Mouse (Mus musculus) liver, embryonic 11.5 days (tissue): ENCODE measurements around the gene Fer. TPM values are rescaled to one million over a fixed set of nuclear protein-coding genes. Genes with fewer than 3 reads are reported as not detected.

Source experiments
- ATAC-seq: fragments of 200-750 bp; cut with Nextera tagmentation; replicated peaks from 2 replicates; pipeline ENCODE4 v1.8.0; 2017; ENCODE audit warnings: moderate number of reproducible peaks, mild to moderate bottlenecking, moderate TSS enrichment, moderate library complexity; ENCODE audit not compliant: low FRiP score
- DNase-seq: peaks from one replicate; pipeline ENCODE4 v3.0.0-alpha.2; 2017; ENCODE audit warnings: low spot score
- H3K27ac ChIP-seq: fragments of 300-500 bp; sonication (generic); 2 replicates; pipeline ENCODE4 v1.5.1; 2014; ENCODE audit warnings: mild to moderate bottlenecking, low read depth, low read length, control low read depth
- H3K27me3 ChIP-seq: fragments of 300-500 bp; sonication (generic); replicated peaks from 2 replicates; pipeline ENCODE4 v1.6.1; 2014; ENCODE audit warnings: low read length, mixed read lengths; ENCODE audit not compliant: control insufficient read depth, insufficient read depth
- H3K36me3 ChIP-seq: fragments of 300-500 bp; sonication (generic); 2 replicates; pipeline ENCODE4 v1.6.1; 2014; ENCODE audit warnings: mild to moderate bottlenecking, low read length, moderate library complexity, mixed read lengths; ENCODE audit not compliant: control insufficient read depth, insufficient read depth
- H3K4me1 ChIP-seq: fragments of 300-500 bp; sonication (generic); replicated peaks from 2 replicates; pipeline ENCODE4 v1.6.1; 2014; ENCODE audit warnings: low read length, mixed read lengths; ENCODE audit not compliant: control insufficient read depth, insufficient read depth
- H3K4me2 ChIP-seq: fragments of 300-500 bp; sonication (generic); 2 replicates; pipeline ENCODE4 v1.6.1; 2014; ENCODE audit warnings: mild to moderate bottlenecking, control low read depth, moderate library complexity
- H3K4me3 ChIP-seq: fragments of 300-500 bp; sonication (generic); 2 replicates; pipeline ENCODE4 v1.5.1; 2014; ENCODE audit warnings: low read depth, low read length, control low read depth
- H3K9ac ChIP-seq: fragments of 300-500 bp; sonication (generic); 2 replicates; pipeline ENCODE4 v1.6.1; 2014; ENCODE audit warnings: low read depth, low read length, control low read depth
- H3K9me3 ChIP-seq: fragments of 300-500 bp; sonication (generic); 2 replicates; pipeline ENCODE4 v1.6.1; 2016; ENCODE audit warnings: low read length, inconsistent platforms, mixed read lengths; ENCODE audit not compliant: control insufficient read depth
- WGBS: fragments of 180-500 bp; shearing (Covaris S2); extraction: QIAGEN DNeasy Blood & Tissue Kit; methylation state at CpG from one replicate; pipeline ENCODE4 v1.1.7; 2014; 5-methylcytosine and 5-hydroxymethylcytosine counted together
- polyA plus RNA-seq: library from polyadenylated mRNA; unstranded; fragments of >200 nt; fragmentation: Nextera tagmentation; extraction: Ambion mirVana; gene quantifications from 2 replicates; pipeline ENCODE4 v1.2.1, GENCODE M21; 2014

Fer gene
- polyA plus RNA-seq, 1 experiment from 2014 or later: 24.7 TPM

- DNase-seq: no peak
- 93% methylated on average over 2 of the region's 2 CpGs for whole genome bisulfite sequencing
Observed at GRCm38 (mm10) chr17:63886988-63887387, 24.1 kb downstream of the Fer start.

GRCm38 (mm10) chr17:63890611-63891010 is 27.7 kb downstream of the Fer start:
- Histone ChIP-seq H3K9me3 (no peaks in the 10 kb centered on the region), H3K4me1 (peaks cover 3% of the 10 kb centered on the region; the same call in 1 of the 2 replicates), H3K27ac (no peak overlapping the region), H3K9ac (no peak overlapping the region), H3K27me3 (no peaks in the 10 kb centered on the region), H3K4me3 (no peak overlapping the region), H3K36me3 (no peaks in the 10 kb centered on the region), H3K4me2 (no peak overlapping the region)
- ATAC-seq (no peak), DNase-seq (no peak)

More at GRCm38 (mm10) chr17:63886988-63887387, 24.1 kb downstream of the Fer start:
- Histone ChIP-seq H3K27me3 (no peaks in the 10 kb centered on the region), H3K4me2 (no peak overlapping the region), H3K4me3 (no peak overlapping the region), H3K9me3 (no peaks in the 10 kb centered on the region), H3K9ac (no peak overlapping the region), H3K27ac (no peak overlapping the region), H3K36me3 (no peaks in the 10 kb centered on the region), H3K4me1 (peaks cover 5% of the 10 kb centered on the region; the same call in 1 of the 2 replicates)
- no peak for ATAC-seq

GRCm38 (mm10) chr17:63895829-63896228 is 33.0 kb downstream of the Fer start:
- Histone ChIP-seq H3K4me3 (no peak overlapping the region), H3K4me1 (no peaks in the 10 kb centered on the region), H3K27me3 (no peaks in the 10 kb centered on the region), H3K9me3 (no peaks in the 10 kb centered on the region), H3K27ac (no peak overlapping the region), H3K9ac (no peak overlapping the region), H3K4me2 (no peak overlapping the region), H3K36me3 (no peaks in the 10 kb centered on the region)
- ATAC-seq (peak; percentile 77), DNase-seq (no peak)
- 46% methylated on average over 3 of the region's 3 CpGs for WGBS

GRCm38 (mm10) chr17:63897050-63897449 is 34.2 kb downstream of the Fer start:
- Histone ChIP-seq H3K27ac (no peak overlapping the region), H3K27me3 (no peaks in the 10 kb centered on the region), H3K36me3 (no peaks in the 10 kb centered on the region), H3K4me2 (no peak overlapping the region), H3K9ac (no peak overlapping the region), H3K4me3 (no peak overlapping the region), H3K9me3 (no peaks in the 10 kb centered on the region), H3K4me1 (no peaks in the 10 kb centered on the region)
- 79% methylated on average over 7 of the region's 7 CpGs for WGBS
- ATAC-seq: no peak
- DNase-seq: no peak

GRCm38 (mm10) chr17:63909297-63909696 is 46.4 kb downstream of the Fer start:
- no peak overlapping the region for H3K27ac ChIP-seq
- H3K4me1 ChIP-seq: no peaks in the 10 kb centered on the region
- 89% methylated on average over 4 of the region's 4 CpGs for WGBS
- DNase-seq (no peak), ATAC-seq (no peak)
- no peak overlapping the region for H3K9ac ChIP-seq
- H3K4me2 ChIP-seq: no peak overlapping the region
- H3K4me3 ChIP-seq: no peak overlapping the region
- H3K36me3 ChIP-seq: no peaks in the 10 kb centered on the region
- H3K9me3 ChIP-seq: no peaks in the 10 kb centered on the region
- H3K27me3 ChIP-seq: no peaks in the 10 kb centered on the region

- WGBS: 41% methylated on average over 6 of the region's 6 CpGs
- peak overlapping the region; percentile 20; the same call in 1 of the 2 replicates for H3K27ac ChIP-seq
- ATAC-seq: peak; percentile 56; the same call in 1 of the 2 replicates
Observed at GRCm38 (mm10) chr17:63921601-63922203, 58.8 kb downstream of the Fer start.

GRCm38 (mm10) chr17:63925581-63925980 is 62.7 kb downstream of the Fer start:
- H3K4me1 ChIP-seq: peaks cover 4% of the 10 kb centered on the region
- no peaks in the 10 kb centered on the region for H3K36me3 ChIP-seq
- WGBS: 75% methylated on average over 3 of the region's 3 CpGs
- no peak overlapping the region for H3K27ac ChIP-seq
- H3K4me2 ChIP-seq: no peak overlapping the region
- no peaks in the 10 kb centered on the region for H3K27me3 ChIP-seq
- no peak overlapping the region for H3K9ac ChIP-seq
- no peak overlapping the region for H3K4me3 ChIP-seq
- DNase-seq (no peak), ATAC-seq (no peak)
- H3K9me3 ChIP-seq: no peaks in the 10 kb centered on the region

More at GRCm38 (mm10) chr17:63921601-63922203, 58.8 kb downstream of the Fer start:
- no peaks in the 10 kb centered on the region for H3K27me3 ChIP-seq
- no peak for DNase-seq
- no peaks in the 10 kb centered on the region for H3K9me3 ChIP-seq
- H3K36me3 ChIP-seq: no peaks in the 10 kb centered on the region
- H3K4me3 ChIP-seq: no peak overlapping the region
- no peak overlapping the region for H3K9ac ChIP-seq
- H3K4me2 ChIP-seq: no peak overlapping the region
- H3K4me1 ChIP-seq: peaks cover 4% of the 10 kb centered on the region

- no peaks in the 10 kb centered on the region for H3K27me3 ChIP-seq
- no peaks in the 10 kb centered on the region for H3K4me1 ChIP-seq
- 64% methylated on average over 4 of the region's 4 CpGs for WGBS
- DNase-seq (no peak), ATAC-seq (no peak)
- H3K4me2 ChIP-seq: no peak overlapping the region
- no peaks in the 10 kb centered on the region for H3K9me3 ChIP-seq
- H3K4me3 ChIP-seq: no peak overlapping the region
- no peak overlapping the region for H3K9ac ChIP-seq
- no peak overlapping the region for H3K27ac ChIP-seq
- no peaks in the 10 kb centered on the region for H3K36me3 ChIP-seq
Observed at GRCm38 (mm10) chr17:63930634-63931033, 67.8 kb downstream of the Fer start.

GRCm38 (mm10) chr17:63931556-63931955 is 68.7 kb downstream of the Fer start:
- no peaks in the 10 kb centered on the region for H3K4me1 ChIP-seq
- H3K9me3 ChIP-seq: no peaks in the 10 kb centered on the region
- no peak for ATAC-seq
- H3K36me3 ChIP-seq: no peaks in the 10 kb centered on the region
- whole genome bisulfite sequencing: 89% methylated on average over 1 of the region's 1 CpGs
- no peak for DNase-seq
- no peak overlapping the region for H3K4me3 ChIP-seq
- H3K27me3 ChIP-seq: no peaks in the 10 kb centered on the region
- H3K27ac ChIP-seq: no peak overlapping the region
- no peak overlapping the region for H3K4me2 ChIP-seq
- H3K9ac ChIP-seq: no peak overlapping the region
